Mouse (Mus musculus) embryonic facial prominence, embryonic 14.5 days (tissue): Measurements from ENCODE around the gene Ube2b. TPM values are rescaled to one million over a fixed set of nuclear protein-coding genes. Genes with fewer than 3 reads are reported as not detected.
A peak's percentile ranks its signal among the peaks of the same experiment; 100 is the strongest.

Experiments
- ATAC-seq: fragments of 200-750 bp; cut with Nextera tagmentation; 2 replicates; pipeline ENCODE4 v1.8.0; 2017; ENCODE audit warnings: low read depth, moderate number of reproducible peaks, moderate TSS enrichment
- DNase-seq: peaks from one replicate; pipeline ENCODE4 v3.0.0-alpha.2; 2015; ENCODE audit warnings: low spot score
- H3K27ac ChIP-seq: fragments of 300-500 bp; sonication (generic); replicated peaks from 2 replicates; pipeline ENCODE4 v1.5.1; 2014; ENCODE audit warnings: low read depth, mild to moderate bottlenecking, low read length, moderate library complexity
- H3K27me3 ChIP-seq: fragments of 300-500 bp; sonication (generic); replicated peaks from 2 replicates; pipeline ENCODE4 v1.6.1; 2014; ENCODE audit warnings: low read length; ENCODE audit not compliant: control insufficient read depth, insufficient read depth
- H3K36me3 ChIP-seq: fragments of 300-500 bp; sonication (generic); 2 replicates; pipeline ENCODE4 v1.6.1; 2014; ENCODE audit warnings: low read length, mixed read lengths; ENCODE audit not compliant: control insufficient read depth, insufficient read depth
- H3K4me1 ChIP-seq: fragments of 300-500 bp; sonication (generic); 2 replicates; pipeline ENCODE4 v1.6.1; 2014; ENCODE audit warnings: antibody characterized with exemption, low read length; ENCODE audit not compliant: control insufficient read depth, insufficient read depth
- H3K4me2 ChIP-seq: fragments of 300-500 bp; sonication (generic); 2 replicates; pipeline ENCODE4 v1.6.1; 2014; ENCODE audit warnings: low read depth, mild to moderate bottlenecking, low read length, moderate library complexity, mixed read lengths
- H3K4me3 ChIP-seq: fragments of 300-500 bp; sonication (generic); 2 replicates; pipeline ENCODE4 v1.5.1; 2014; ENCODE audit warnings: low read depth, mild to moderate bottlenecking, low read length
- H3K9ac ChIP-seq: fragments of 300-500 bp; sonication (generic); 2 replicates; pipeline ENCODE4 v1.6.1; 2014; ENCODE audit warnings: low read depth, mild to moderate bottlenecking, low read length, moderate library complexity, mixed read lengths
- H3K9me3 ChIP-seq: fragments of 300-500 bp; sonication (generic); 2 replicates; pipeline ENCODE4 v1.6.1; 2016; ENCODE audit warnings: low read length; ENCODE audit not compliant: control insufficient read depth
- WGBS: fragments of 180-500 bp; shearing (Covaris S2); extraction: QIAGEN DNeasy Blood & Tissue Kit; methylation state at CpG from one replicate; pipeline ENCODE4 v1.1.7; 2014; 5-methylcytosine and 5-hydroxymethylcytosine counted together
- polyA plus RNA-seq: library from polyadenylated mRNA; unstranded; fragments of >200 nt; fragmentation: Nextera tagmentation; extraction: Ambion mirVana; gene quantifications from 2 replicates; pipeline ENCODE4 v1.2.1, GENCODE M21; 2014

Ube2b gene
- 160 and 165 TPM in 2 replicates for polyA plus RNA-seq

- peaks cover 25% of the 10 kb centered on the region for H3K36me3 ChIP-seq
- H3K4me2 ChIP-seq, result peak within 1 kb of the TSS; percentile 70
- peaks cover 13% of the 10 kb centered on the region for H3K4me1 ChIP-seq
- no peaks in the 10 kb centered on the region for H3K27me3 ChIP-seq
- peak within 1 kb of the TSS; percentile 94 for H3K4me3 ChIP-seq
- H3K9me3 ChIP-seq, result no peaks in the 10 kb centered on the region
- H3K27ac ChIP-seq, result peak within 1 kb of the TSS; percentile 96
- peak within 1 kb of the TSS; percentile 96 for H3K9ac ChIP-seq
- WGBS, result under 1% methylated on average over 33 of the region's 63 CpGs
- ATAC-seq, result peak; percentile 73
- peak; percentile 100 for DNase-seq
Observed at GRCm38 (mm10) chr11:52000290-52000962, at the start of gene Ube2b. TSS of gene Ube2b (minus strand) at chr11:52000762.

GRCm38 (mm10) chr11:52046446-52047165 is 46.0 kb upstream of the Ube2b start:
- Histone ChIP-seq H3K4me1 (no peaks in the 10 kb centered on the region), H3K27ac (no peak overlapping the region), H3K4me2 (no peak overlapping the region), H3K4me3 (no peak overlapping the region), H3K9ac (no peak overlapping the region), H3K27me3 (no peaks in the 10 kb centered on the region), H3K9me3 (no peaks in the 10 kb centered on the region), H3K36me3 (no peaks in the 10 kb centered on the region)
- no peak for ATAC-seq
- 41% methylated on average over 4 of the region's 4 CpGs for WGBS
- DNase-seq, result no peak

- no peaks in the 10 kb centered on the region for H3K4me1 ChIP-seq
- no peaks in the 10 kb centered on the region for H3K36me3 ChIP-seq
- no peak overlapping the region for H3K27ac ChIP-seq
Observed at GRCm38 (mm10) chr11:52044156-52044555, 43.6 kb upstream of the Ube2b start.

GRCm38 (mm10) chr11:52043224-52043623 is 42.7 kb upstream of the Ube2b start:
- 85% methylated on average over 3 of the region's 3 CpGs for WGBS
- no peaks in the 10 kb centered on the region for H3K36me3 ChIP-seq
- no peaks in the 10 kb centered on the region for H3K9me3 ChIP-seq
- DNase-seq (no peak), ATAC-seq (no peak)
- no peak overlapping the region for H3K27ac ChIP-seq
- H3K4me3 ChIP-seq, result no peak overlapping the region
- no peak overlapping the region for H3K4me2 ChIP-seq
- H3K27me3 ChIP-seq, result no peaks in the 10 kb centered on the region
- H3K9ac ChIP-seq, result no peak overlapping the region
- no peaks in the 10 kb centered on the region for H3K4me1 ChIP-seq

More at GRCm38 (mm10) chr11:52044156-52044555, 43.6 kb upstream of the Ube2b start:
- H3K4me3 ChIP-seq, result no peak overlapping the region
- ATAC-seq (no peak), DNase-seq (no peak)
- H3K4me2 ChIP-seq, result no peak overlapping the region
- H3K9ac ChIP-seq, result no peak overlapping the region
- no peaks in the 10 kb centered on the region for H3K27me3 ChIP-seq
- H3K9me3 ChIP-seq, result no peaks in the 10 kb centered on the region

GRCm38 (mm10) chr11:52037659-52038058 is 37.1 kb upstream of the Ube2b start:
- WGBS, result 55% methylated on average over 3 of the region's 3 CpGs
- ATAC-seq (no peak), DNase-seq (no peak)
- Histone ChIP-seq H3K9ac (no peak overlapping the region), H3K4me2 (no peak overlapping the region), H3K27ac (no peak overlapping the region), H3K4me1 (no peaks in the 10 kb centered on the region), H3K36me3 (no peaks in the 10 kb centered on the region), H3K4me3 (no peak overlapping the region), H3K9me3 (no peaks in the 10 kb centered on the region), H3K27me3 (no peaks in the 10 kb centered on the region)

GRCm38 (mm10) chr11:52035905-52036304 is 35.3 kb upstream of the Ube2b start:
- Histone ChIP-seq H3K9ac (no peak overlapping the region), H3K27ac (no peak overlapping the region), H3K4me3 (no peak overlapping the region), H3K9me3 (no peaks in the 10 kb centered on the region), H3K4me2 (no peak overlapping the region), H3K27me3 (no peaks in the 10 kb centered on the region), H3K36me3 (no peaks in the 10 kb centered on the region), H3K4me1 (no peaks in the 10 kb centered on the region)
- WGBS, result 71% methylated on average over 3 of the region's 3 CpGs
- DNase-seq (no peak), ATAC-seq (no peak)

GRCm38 (mm10) chr11:52033953-52034352 is 33.4 kb upstream of the Ube2b start:
- Histone ChIP-seq H3K4me1 (no peaks in the 10 kb centered on the region), H3K36me3 (no peaks in the 10 kb centered on the region), H3K27ac (no peak overlapping the region), H3K4me3 (no peak overlapping the region), H3K9ac (no peak overlapping the region), H3K4me2 (no peak overlapping the region), H3K9me3 (no peaks in the 10 kb centered on the region), H3K27me3 (no peaks in the 10 kb centered on the region)
- DNase-seq (no peak), ATAC-seq (no peak)
- 91% methylated on average over 1 of the region's 1 CpGs for WGBS

- no peak for DNase-seq
- ATAC-seq, result no peak
- H3K27me3 ChIP-seq, result no peaks in the 10 kb centered on the region
- no peaks in the 10 kb centered on the region for H3K36me3 ChIP-seq
- no peaks in the 10 kb centered on the region for H3K9me3 ChIP-seq
- H3K4me2 ChIP-seq, result no peak overlapping the region
- no peaks in the 10 kb centered on the region for H3K4me1 ChIP-seq
- 64% methylated on average over 8 of the region's 8 CpGs for WGBS
- H3K27ac ChIP-seq, result no peak overlapping the region
- no peak overlapping the region for H3K9ac ChIP-seq
- no peak overlapping the region for H3K4me3 ChIP-seq
Observed at GRCm38 (mm10) chr11:52032356-52032755, 31.8 kb upstream of the Ube2b start.

- Histone ChIP-seq H3K4me2 (no peak overlapping the region), H3K9me3 (no peaks in the 10 kb centered on the region), H3K36me3 (no peaks in the 10 kb centered on the region), H3K27me3 (no peaks in the 10 kb centered on the region), H3K4me1 (no peaks in the 10 kb centered on the region), H3K9ac (no peak overlapping the region), H3K4me3 (no peak overlapping the region), H3K27ac (no peak overlapping the region)
- DNase-seq (no peak), ATAC-seq (no peak)
- 77% methylated on average over 9 of the region's 9 CpGs for WGBS
Observed at GRCm38 (mm10) chr11:52018217-52018616, 17.7 kb upstream of the Ube2b start.
